Mouse (Mus musculus): Measurements from ENCODE around the gene Larp6. TPM values are rescaled to one million over a fixed set of nuclear protein-coding genes. Genes with fewer than 3 reads are reported as not detected.

Gene Larp6
- 1.3 and 1.8 TPM in 2 replicates for polyA plus RNA-seq (2014; fragmentation: Nextera tagmentation; extraction: Ambion mirVana)

GRCm38 (mm10) chr9:60712771-60713541 is at the start of gene Larp6:
Larp6 (plus strand) TSS chr9:60712989.
- Histone ChIP-seq H3K27me3 (ENCODE audit: insufficient read depth, low read length) (no peaks in the 10 kb centered on the region; the same call in 1 of the 2 replicates), H3K4me2 (peak within 1 kb of the TSS; percentile 99), H3K27ac (ENCODE audit: low read depth) (no peak within 1 kb of the TSS), H3K36me3 (ENCODE audit: insufficient read depth) (no peaks in the 10 kb centered on the region), H3K9me3 (ENCODE audit: low read depth, low read length) (no peaks in the 10 kb centered on the region), H3K9ac (peak within 1 kb of the TSS; percentile 75), H3K4me3 (ENCODE audit: low read depth, low read length) (peak within 1 kb of the TSS; percentile 65), H3K4me1 (ENCODE audit: insufficient read depth) (no peaks in the 10 kb centered on the region)
- DNase-seq (peak; percentile 63), ATAC-seq (ENCODE audit: insufficient read depth) (peak; percentile 75; the same call in 1 of the 2 replicates)
- no peak for TF ChIP-seq CTCF (IDR thresholded peaks at IDR 0.05; ENCODE audit: low read depth)
- WGBS = 1% methylated on average over 66 of the region's 66 CpGs

- H3K36me3 ChIP-seq (ENCODE audit: insufficient read depth) = peaks cover 6% of the 10 kb centered on the region
- 97% methylated on average over 12 of the region's 12 CpGs for WGBS
These were observed 48.4 kb upstream of the Larp6 start for GRCm38 (mm10) chr9:60664385-60664784.

DNA sequence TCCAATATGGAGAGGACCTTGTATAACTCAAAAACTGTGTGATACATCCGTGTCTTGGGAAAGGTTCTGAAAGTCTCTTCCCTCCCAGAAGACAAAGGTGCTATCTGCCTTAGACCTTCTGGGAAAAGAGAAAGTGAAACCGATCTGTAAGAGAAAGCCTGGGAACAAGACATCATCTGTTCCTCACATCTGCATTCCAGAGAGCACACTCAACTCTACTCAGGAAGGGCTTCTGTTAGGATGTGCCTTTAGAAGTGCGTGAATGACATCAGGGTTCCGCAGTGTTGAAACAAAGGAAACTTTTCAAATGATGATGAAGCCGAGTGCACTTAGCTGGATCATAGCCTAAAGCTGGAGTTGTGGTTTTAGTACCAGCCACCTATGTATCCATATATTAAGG is 47.9 kb upstream of the Larp6 start:
- no peak overlapping the region for H3K4me2 ChIP-seq
- ATAC-seq (ENCODE audit: insufficient read depth) = no peak
- H3K27me3 ChIP-seq (ENCODE audit: insufficient read depth, low read length) = no peaks in the 10 kb centered on the region
- 87% methylated on average over 5 of the region's 5 CpGs for WGBS
- no peak for DNase-seq
- H3K36me3 ChIP-seq (ENCODE audit: insufficient read depth) = peaks cover 6% of the 10 kb centered on the region
- no peaks in the 10 kb centered on the region for H3K4me1 ChIP-seq (ENCODE audit: insufficient read depth)
- H3K9ac ChIP-seq = no peak overlapping the region
- TF ChIP-seq CTCF (IDR thresholded peaks at IDR 0.05; ENCODE audit: low read depth) = no peak
- no peak overlapping the region for H3K4me3 ChIP-seq (ENCODE audit: low read depth, low read length)
- no peak overlapping the region for H3K27ac ChIP-seq (ENCODE audit: low read depth)
- H3K9me3 ChIP-seq (ENCODE audit: low read depth, low read length) = no peaks in the 10 kb centered on the region

More at GRCm38 (mm10) chr9:60664385-60664784, 48.4 kb upstream of the Larp6 start:
- no peak for ATAC-seq (ENCODE audit: insufficient read depth)
- H3K9ac ChIP-seq = no peak overlapping the region
- H3K4me3 ChIP-seq (ENCODE audit: low read depth, low read length) = no peak overlapping the region
- H3K4me2 ChIP-seq = no peak overlapping the region
- no peaks in the 10 kb centered on the region for H3K9me3 ChIP-seq (ENCODE audit: low read depth, low read length)
- no peaks in the 10 kb centered on the region for H3K4me1 ChIP-seq (ENCODE audit: insufficient read depth)
- no peak for TF ChIP-seq CTCF (IDR thresholded peaks at IDR 0.05; ENCODE audit: low read depth)
- no peaks in the 10 kb centered on the region for H3K27me3 ChIP-seq (ENCODE audit: insufficient read depth, low read length)
- no peak for DNase-seq
- no peak overlapping the region for H3K27ac ChIP-seq (ENCODE audit: low read depth)

DNA sequence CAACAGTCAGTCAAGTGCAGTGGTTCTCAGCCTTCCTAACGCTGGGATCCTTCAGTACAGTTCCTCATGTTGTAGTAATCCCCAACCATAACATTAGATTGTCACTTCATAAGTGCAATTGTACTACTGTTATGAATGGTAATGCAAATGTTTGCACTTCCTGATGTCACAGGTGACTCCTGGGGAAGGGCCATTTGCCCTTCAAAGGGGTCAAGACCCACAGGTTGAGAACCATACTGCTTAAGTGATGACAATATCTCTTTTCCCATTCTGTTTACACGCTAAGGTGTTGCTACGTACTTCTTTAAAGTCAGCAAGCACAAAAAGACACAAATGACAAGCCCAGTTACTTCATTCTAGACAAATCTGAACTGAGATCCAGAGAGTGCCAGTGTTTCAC is 47.3 kb upstream of the Larp6 start:
- Histone ChIP-seq H3K4me2 (no peak overlapping the region), H3K4me1 (ENCODE audit: insufficient read depth) (no peaks in the 10 kb centered on the region), H3K27ac (ENCODE audit: low read depth) (no peak overlapping the region), H3K36me3 (ENCODE audit: insufficient read depth) (peaks cover 6% of the 10 kb centered on the region), H3K9ac (no peak overlapping the region), H3K4me3 (ENCODE audit: low read depth, low read length) (no peak overlapping the region), H3K9me3 (ENCODE audit: low read depth, low read length) (no peaks in the 10 kb centered on the region), H3K27me3 (ENCODE audit: insufficient read depth, low read length) (no peaks in the 10 kb centered on the region)
- no peak for TF ChIP-seq CTCF (IDR thresholded peaks at IDR 0.05; ENCODE audit: low read depth)
- WGBS = 83% methylated on average over 3 of the region's 3 CpGs
- no peak for ATAC-seq (ENCODE audit: insufficient read depth)
- no peak for DNase-seq

DNA sequence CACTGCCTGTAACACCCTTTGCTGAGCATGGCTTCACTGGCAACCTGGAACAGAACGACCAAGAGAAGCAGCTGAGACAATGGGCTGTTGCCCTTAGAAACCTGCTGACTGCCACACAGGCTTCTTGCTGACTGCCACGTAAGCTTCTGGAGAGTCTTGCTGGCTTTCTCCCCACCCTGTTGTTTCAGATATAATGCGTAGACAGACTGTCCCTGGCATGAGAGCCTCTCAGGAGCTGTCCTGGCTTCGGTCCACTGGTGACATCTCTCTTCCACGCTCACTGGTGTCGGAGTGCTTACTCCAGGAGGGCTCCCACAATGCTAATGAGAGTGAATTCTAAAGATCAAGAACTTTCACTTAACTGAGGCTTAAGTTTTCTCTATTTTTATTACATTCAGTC is 43.9 kb upstream of the Larp6 start:
- peaks cover 6% of the 10 kb centered on the region for H3K36me3 ChIP-seq (ENCODE audit: insufficient read depth)
- H3K9me3 ChIP-seq (ENCODE audit: low read depth, low read length) = no peaks in the 10 kb centered on the region
- no peak overlapping the region for H3K9ac ChIP-seq
- no peaks in the 10 kb centered on the region for H3K27me3 ChIP-seq (ENCODE audit: insufficient read depth, low read length)
- H3K4me3 ChIP-seq (ENCODE audit: low read depth, low read length) = no peak overlapping the region
- H3K27ac ChIP-seq (ENCODE audit: low read depth) = no peak overlapping the region
- no peaks in the 10 kb centered on the region for H3K4me1 ChIP-seq (ENCODE audit: insufficient read depth)
- no peak overlapping the region for H3K4me2 ChIP-seq
- DNase-seq (no peak), ATAC-seq (ENCODE audit: insufficient read depth) (no peak)
- WGBS = 84% methylated on average over 6 of the region's 6 CpGs
- TF ChIP-seq CTCF (IDR thresholded peaks at IDR 0.05; ENCODE audit: low read depth) = no peak

DNA sequence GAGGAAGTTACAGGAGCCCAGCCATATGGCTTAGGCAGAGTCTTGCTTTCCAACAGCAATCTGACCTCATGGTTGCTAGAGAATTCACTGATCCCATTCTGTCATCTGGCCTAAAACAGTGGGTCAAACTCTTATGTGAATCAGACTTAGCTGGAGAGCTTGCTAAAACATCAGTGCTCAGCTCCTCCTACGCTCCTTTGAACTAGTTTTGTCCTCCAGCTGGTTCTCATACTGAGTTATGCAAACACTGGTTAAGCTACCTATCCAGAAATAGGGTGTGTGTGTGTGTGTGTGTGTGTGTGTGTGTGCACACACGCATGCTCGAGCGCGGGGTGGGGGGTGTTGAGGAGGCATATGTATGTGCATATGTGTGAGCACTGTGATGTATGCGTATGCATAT is 40.2 kb upstream of the Larp6 start:
- H3K36me3 ChIP-seq (ENCODE audit: insufficient read depth) = 0 out of 2 replicates have a peak, but pooled peaks cover 6% of the 10 kb centered on the region
- TF ChIP-seq CTCF (IDR thresholded peaks at IDR 0.05; ENCODE audit: low read depth) = no peak
- WGBS = 90% methylated on average over 6 of the region's 6 CpGs
- DNase-seq (no peak), ATAC-seq (ENCODE audit: insufficient read depth) (no peak)
- no peaks in the 10 kb centered on the region for H3K9me3 ChIP-seq (ENCODE audit: low read depth, low read length)
- no peak overlapping the region for H3K9ac ChIP-seq
- H3K27ac ChIP-seq (ENCODE audit: low read depth) = no peak overlapping the region
- H3K27me3 ChIP-seq (ENCODE audit: insufficient read depth, low read length) = no peaks in the 10 kb centered on the region
- H3K4me1 ChIP-seq (ENCODE audit: insufficient read depth) = no peaks in the 10 kb centered on the region
- no peak overlapping the region for H3K4me3 ChIP-seq (ENCODE audit: low read depth, low read length)
- H3K4me2 ChIP-seq = no peak overlapping the region

DNA sequence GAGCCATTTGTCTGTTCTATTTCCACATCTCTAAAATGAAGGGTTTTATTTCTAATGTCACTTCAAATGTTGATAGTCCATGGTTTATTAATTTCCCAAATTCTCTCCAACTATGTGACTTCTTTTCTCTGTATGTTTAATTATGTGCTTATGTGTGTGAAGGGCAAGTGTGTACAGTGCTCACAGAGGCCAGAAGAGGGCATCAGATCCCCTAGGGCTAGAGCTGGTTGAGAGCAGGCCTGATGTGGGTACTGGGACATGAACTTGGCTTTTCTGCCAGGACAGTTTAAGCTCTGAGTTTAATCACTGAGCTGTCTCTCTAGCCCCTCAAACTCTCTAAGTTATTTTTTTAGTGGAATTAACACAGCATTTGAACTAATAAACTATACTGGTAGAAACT is 38.0 kb upstream of the Larp6 start:
- TF ChIP-seq CTCF (IDR thresholded peaks at IDR 0.05; ENCODE audit: low read depth) = peak; percentile 35
- Histone ChIP-seq H3K9me3 (ENCODE audit: low read depth, low read length) (no peaks in the 10 kb centered on the region), H3K4me2 (no peak overlapping the region), H3K4me3 (ENCODE audit: low read depth, low read length) (no peak overlapping the region), H3K27ac (ENCODE audit: low read depth) (no peak overlapping the region), H3K4me1 (ENCODE audit: insufficient read depth) (no peaks in the 10 kb centered on the region), H3K36me3 (ENCODE audit: insufficient read depth) (peaks cover 19% of the 10 kb centered on the region; the same call in 1 of the 2 replicates), H3K9ac (no peak overlapping the region), H3K27me3 (ENCODE audit: insufficient read depth, low read length) (no peaks in the 10 kb centered on the region)
- no peak for ATAC-seq (ENCODE audit: insufficient read depth)
- DNase-seq = no peak
